Mouse (Mus musculus) hindlimb bud, embryonic 11.5 days (tissue): Measurements from ENCODE around the gene Prl3a1.

Source experiments
- DNase-seq: peaks from one replicate; pipeline ENCODE4 v3.0.0-alpha.2; 2012; ENCODE audit warnings: low read depth, low spot score; ENCODE audit errors: extremely low spot score

The Prl3a1 gene

DNA sequence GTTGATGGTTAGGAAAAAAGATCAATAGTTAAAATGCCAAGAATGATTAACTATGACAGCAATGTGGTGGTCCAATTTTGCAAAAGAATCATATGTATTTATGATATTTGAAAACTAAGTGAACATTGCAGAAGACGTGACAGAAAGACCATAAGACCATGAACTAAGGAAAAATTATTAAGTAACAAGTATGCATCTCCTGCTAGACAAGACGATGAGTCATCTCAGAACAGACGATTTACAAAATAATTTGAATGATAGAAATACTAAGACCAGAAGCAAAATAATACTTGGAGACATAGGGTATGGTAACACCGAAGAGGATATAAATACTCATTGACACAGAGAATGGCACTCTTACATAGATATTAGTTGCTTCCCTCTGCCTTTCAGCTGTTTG lies at the start of gene Prl3a1:
Gene Prl3a1 (plus strand): TSS at position 301 of the 400 bp plus-strand sequence.
- no peak for DNase-seq

DNA sequence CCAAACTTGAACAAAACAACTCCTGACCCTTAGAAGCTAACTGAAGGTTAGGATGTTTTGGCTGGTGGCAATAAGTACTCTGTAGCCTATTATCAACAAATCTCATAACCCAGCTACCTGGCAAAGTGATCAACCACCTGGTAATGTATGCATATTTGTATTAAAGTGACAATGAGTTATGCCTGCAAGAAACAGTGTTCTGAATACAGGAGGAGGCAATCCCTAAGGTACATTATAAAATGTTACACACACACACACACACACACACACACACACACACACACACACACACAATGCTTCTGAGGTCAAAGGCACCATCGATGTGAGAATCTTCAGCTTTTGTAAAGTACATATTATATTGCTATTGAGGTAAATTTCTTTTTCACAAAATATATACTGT lies 17.7 kb upstream of the Prl3a1 start, which contains the start of gene Prl3b1:
Gene Prl3b1 (plus strand): TSS at position 301 of the 400 bp plus-strand sequence.
- no peak for DNase-seq

DNA sequence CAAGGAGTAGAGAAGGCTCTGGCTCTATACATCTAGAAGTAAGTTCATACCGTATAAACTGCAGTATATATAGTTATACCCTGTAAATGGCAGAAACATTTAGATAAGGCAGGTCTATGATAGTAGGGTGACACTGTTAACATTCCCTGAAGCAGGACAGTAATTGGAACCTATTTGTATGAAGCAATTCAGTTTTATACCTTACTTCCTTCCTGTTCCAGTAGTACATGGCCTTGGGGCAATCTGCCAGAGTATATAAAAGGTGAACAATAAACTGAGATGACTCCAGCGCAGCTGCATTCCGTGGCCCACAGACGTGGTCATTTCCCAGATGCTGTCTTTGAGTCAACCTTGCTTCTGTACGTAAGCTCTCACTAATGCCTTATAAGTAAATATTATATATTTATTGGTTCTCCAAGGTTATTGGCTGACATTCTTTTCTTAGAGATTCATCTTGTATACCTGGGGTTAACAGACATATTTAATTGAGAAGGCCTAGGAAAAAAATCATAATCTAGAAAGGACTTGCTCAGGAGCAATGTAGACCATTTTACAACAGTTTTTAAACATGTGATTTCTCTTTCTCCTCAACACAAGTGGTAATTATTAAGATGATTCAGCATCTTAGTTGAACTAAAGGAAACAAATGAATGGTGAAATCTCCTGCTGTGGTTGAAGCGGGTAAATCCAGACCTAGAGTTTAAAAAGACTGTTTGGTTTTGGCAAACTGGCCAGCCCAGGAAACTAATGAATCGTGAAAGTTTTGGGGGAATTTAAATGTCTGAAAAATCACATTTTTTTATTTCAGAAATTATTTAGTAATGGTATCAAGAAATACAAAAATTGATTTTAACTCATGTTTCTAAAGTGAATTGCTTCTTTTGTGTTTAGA lies 53.3 kb downstream of the Prl3a1 start, which contains the start of gene Prl6a1:
Gene Prl6a1 (plus strand): TSS at position 294 of the 892 bp plus-strand sequence.
- no peak for DNase-seq
